Mouse (Mus musculus) intestine, postnatal 0 days (tissue): ENCODE measurements around the gene C2cd2l. TPM values are rescaled to one million over a fixed set of nuclear protein-coding genes. Genes with fewer than 3 reads are reported as not detected.

Experiments
- ATAC-seq: fragments of 200-750 bp; cut with Nextera tagmentation; 2 replicates; pipeline ENCODE4 v1.8.0; 2017; ENCODE audit warnings: mild to moderate bottlenecking, moderate TSS enrichment, moderate library complexity
- H3K27ac ChIP-seq: fragments of 300-500 bp; sonication (generic); 2 replicates; pipeline ENCODE4 v1.5.1; 2014; ENCODE audit warnings: mild to moderate bottlenecking, low read depth, low read length, moderate library complexity
- H3K27me3 ChIP-seq: fragments of 300-500 bp; sonication (generic); replicated peaks from 2 replicates; pipeline ENCODE4 v1.6.1; 2014; ENCODE audit warnings: low read length, mixed read lengths; ENCODE audit not compliant: control insufficient read depth, insufficient read depth
- H3K36me3 ChIP-seq: fragments of 300-500 bp; sonication (generic); 2 replicates; pipeline ENCODE4 v1.6.1; 2014; ENCODE audit warnings: mild to moderate bottlenecking, moderate library complexity; ENCODE audit not compliant: control insufficient read depth, insufficient read depth
- H3K4me1 ChIP-seq: fragments of 300-500 bp; sonication (generic); replicated peaks from 2 replicates; pipeline ENCODE4 v1.6.1; 2014; ENCODE audit warnings: antibody characterized with exemption, low read length, mixed read lengths; ENCODE audit not compliant: control insufficient read depth, insufficient read depth
- H3K4me2 ChIP-seq: fragments of 300-500 bp; sonication (generic); replicated peaks from 2 replicates; pipeline ENCODE4 v1.6.1; 2014; ENCODE audit warnings: low read depth, mild to moderate bottlenecking, moderate library complexity
- H3K4me3 ChIP-seq: fragments of 300-500 bp; sonication (generic); 2 replicates; pipeline ENCODE4 v1.5.1; 2014; ENCODE audit warnings: low read depth, low read length
- H3K9ac ChIP-seq: fragments of 300-500 bp; sonication (generic); 2 replicates; pipeline ENCODE4 v1.6.1; 2014; ENCODE audit warnings: mild to moderate bottlenecking, low read depth, low read length
- H3K9me3 ChIP-seq: fragments of 300-500 bp; sonication (generic); 2 replicates; pipeline ENCODE4 v1.6.1; 2016; ENCODE audit warnings: mixed run types; ENCODE audit not compliant: control insufficient read depth
- CTCF ChIP-seq: sonication (generic); IDR thresholded peaks from 2 replicates; pipeline ENCODE4 v1.5.1; 2016; ENCODE audit warnings: low read depth, mild to moderate bottlenecking, control low read depth, antibody characterized with exemption, moderate library complexity
- WGBS: fragments of 180-500 bp; shearing (Covaris S2); extraction: QIAGEN DNeasy Blood & Tissue Kit; methylation state at CpG from one replicate; pipeline ENCODE4 v1.1.7; 2014; 5-methylcytosine and 5-hydroxymethylcytosine counted together
- polyA plus RNA-seq: library from polyadenylated mRNA; unstranded; fragments of >200 nt; fragmentation: Nextera tagmentation; extraction: Ambion mirVana; gene quantifications from 2 replicates; pipeline ENCODE4 v1.2.1, GENCODE M21; 2015

Gene C2cd2l
- polyA plus RNA-seq, 1 experiment from 2014 or later: 42.4 TPM

DNA sequence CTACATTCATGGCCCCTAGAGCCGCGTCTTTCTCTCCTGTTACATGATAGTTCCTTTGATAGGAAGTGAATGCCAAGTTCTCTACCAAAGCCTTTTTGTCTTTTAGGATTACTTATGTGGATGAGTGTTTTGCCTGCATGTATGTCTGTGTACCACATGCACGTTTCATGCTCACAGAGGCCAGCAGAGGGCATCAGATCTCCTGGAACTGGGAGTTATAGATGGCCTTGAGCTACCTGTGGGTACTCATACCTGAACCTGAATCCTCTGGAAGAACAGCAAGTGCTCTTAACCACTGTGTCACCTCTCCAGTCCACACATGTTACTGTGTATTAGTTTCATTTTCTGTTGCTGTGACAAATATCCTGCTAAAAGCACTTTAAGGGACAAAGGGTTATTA is 27.6 kb downstream of the C2cd2l start:
- Histone ChIP-seq H3K4me3 (no peak overlapping the region), H3K27ac (no peak overlapping the region), H3K9me3 (no peaks in the 10 kb centered on the region), H3K4me2 (no peak overlapping the region), H3K27me3 (peaks cover 7% of the 10 kb centered on the region; the same call in 1 of the 2 replicates), H3K4me1 (0 out of 2 replicates have a peak, but pooled peaks cover 7% of the 10 kb centered on the region), H3K36me3 (peaks cover 69% of the 10 kb centered on the region), H3K9ac (no peak overlapping the region)
- WGBS: 67% methylated on average over 3 of the region's 3 CpGs
- ATAC-seq: no peak
- TF ChIP-seq CTCF: peak; percentile 83

DNA sequence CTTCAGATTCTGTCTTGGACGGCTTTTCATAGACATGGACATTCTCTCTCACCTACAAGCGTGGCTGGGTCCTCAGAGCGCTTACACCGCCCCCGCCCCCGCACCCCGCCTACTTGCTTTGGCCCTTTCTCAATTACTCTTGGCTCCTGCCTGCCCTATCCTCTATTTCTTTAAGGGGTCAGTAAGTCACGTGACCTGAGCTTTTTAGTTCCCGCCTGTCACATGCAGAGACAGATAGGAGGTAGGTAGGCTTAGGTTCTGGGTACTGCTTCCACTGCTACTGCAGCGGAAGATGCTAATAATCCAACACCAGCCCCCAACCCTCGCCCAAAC is 31.2 kb downstream of the C2cd2l start:
- no peak for ATAC-seq
- no peak for TF ChIP-seq CTCF
- H3K4me2 ChIP-seq: peak overlapping the region; percentile 80
- no peak overlapping the region for H3K27ac ChIP-seq
- H3K27me3 ChIP-seq: peaks cover 8% of the 10 kb centered on the region; the same call in 1 of the 2 replicates
- H3K4me1 ChIP-seq: 0 out of 2 replicates have a peak, but pooled peaks cover 7% of the 10 kb centered on the region
- H3K36me3 ChIP-seq: peaks cover 37% of the 10 kb centered on the region
- no peaks in the 10 kb centered on the region for H3K9me3 ChIP-seq
- H3K4me3 ChIP-seq: peak overlapping the region; percentile 53; the same call in 1 of the 2 replicates
- no peak overlapping the region for H3K9ac ChIP-seq
- WGBS: 17% methylated on average over 11 of the region's 11 CpGs

- H3K27ac ChIP-seq: no peak within 1 kb of the TSS
- ATAC-seq: peak; percentile 24; the same call in 1 of the 2 replicates
- H3K4me3 ChIP-seq: peak within 1 kb of the TSS; percentile 53
- 0 out of 2 replicates have a peak, but pooled peaks cover 7% of the 10 kb centered on the region for H3K4me1 ChIP-seq
- H3K9ac ChIP-seq: peak within 1 kb of the TSS; percentile 54
- H3K27me3 ChIP-seq: peaks cover 8% of the 10 kb centered on the region; the same call in 1 of the 2 replicates
- WGBS: under 1% methylated on average over 38 of the region's 38 CpGs
- peak within 1 kb of the TSS; percentile 80 for H3K4me2 ChIP-seq
- H3K9me3 ChIP-seq: no peaks in the 10 kb centered on the region
- peaks cover 31% of the 10 kb centered on the region for H3K36me3 ChIP-seq
- TF ChIP-seq CTCF: no peak
These were observed 31.8 kb downstream of the C2cd2l start, which contains the start of gene Abcg4 for GRCm38 (mm10) chr9:44288076-44288958. Abcg4 (minus strand) TSS chr9:44288615.

DNA sequence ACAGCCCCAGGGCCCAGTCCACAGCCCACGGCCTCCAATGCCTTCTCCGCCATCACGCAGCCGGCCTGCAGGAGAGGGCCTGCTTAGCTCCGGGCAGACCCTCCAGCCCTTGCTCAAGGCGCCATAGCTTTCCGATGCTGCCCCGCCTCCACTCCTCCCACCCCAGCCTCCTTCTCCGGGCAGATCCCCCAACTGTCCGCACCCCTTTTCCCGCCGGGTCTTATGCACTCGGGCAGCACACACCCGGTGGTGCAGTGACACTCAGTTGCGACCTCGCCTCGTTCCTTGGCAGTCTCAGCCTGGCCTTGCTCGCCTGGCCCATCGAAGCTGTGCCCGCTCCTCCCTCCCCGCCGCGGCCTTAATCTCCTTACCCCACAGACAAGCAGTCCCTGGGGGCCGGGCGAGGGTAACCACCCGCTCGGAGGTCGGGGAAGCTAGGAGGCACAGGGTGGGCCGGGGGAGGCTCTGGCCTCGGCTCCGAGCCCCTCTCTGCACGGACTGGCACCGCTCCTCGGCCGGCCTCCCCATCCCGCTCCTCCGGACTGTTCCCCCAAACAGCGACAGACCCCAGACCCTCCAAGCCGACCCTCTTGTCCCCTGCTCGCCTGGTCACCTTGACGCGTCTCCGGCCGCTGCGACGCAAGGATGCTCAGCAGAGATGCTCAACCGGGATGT is 32.5 kb downstream of the C2cd2l start:
- peaks cover 27% of the 10 kb centered on the region; the same call in 1 of the 2 replicates for H3K36me3 ChIP-seq
- H3K4me3 ChIP-seq: peak overlapping the region; percentile 53
- H3K4me2 ChIP-seq: peak overlapping the region; percentile 80
- no peak overlapping the region for H3K27ac ChIP-seq
- WGBS: 4% methylated on average over 46 of the region's 47 CpGs
- H3K27me3 ChIP-seq: peaks cover 8% of the 10 kb centered on the region; the same call in 1 of the 2 replicates
- H3K9ac ChIP-seq: peak overlapping the region; percentile 54
- no peak for TF ChIP-seq CTCF
- no peaks in the 10 kb centered on the region for H3K9me3 ChIP-seq
- 0 out of 2 replicates have a peak, but pooled peaks cover 7% of the 10 kb centered on the region for H3K4me1 ChIP-seq
- ATAC-seq: peak; percentile 9; the same call in 1 of the 2 replicates

GRCm38 (mm10) chr9:44287003-44287400 is 33.1 kb downstream of the C2cd2l start:
- WGBS: 21% methylated on average over 11 of the region's 11 CpGs
- Histone ChIP-seq H3K36me3 (peaks cover 23% of the 10 kb centered on the region; the same call in 1 of the 2 replicates), H3K4me3 (peak overlapping the region; percentile 53), H3K27me3 (peaks cover 8% of the 10 kb centered on the region; the same call in 1 of the 2 replicates), H3K27ac (no peak overlapping the region), H3K4me1 (0 out of 2 replicates have a peak, but pooled peaks cover 7% of the 10 kb centered on the region), H3K9me3 (no peaks in the 10 kb centered on the region), H3K9ac (peak overlapping the region; percentile 54), H3K4me2 (peak overlapping the region; percentile 80)
- no peak for TF ChIP-seq CTCF
- no peak; the same call in 1 of the 2 replicates for ATAC-seq
